Mouse (Mus musculus): Measurements from ENCODE around the gene Ccdc62. TPM values are rescaled to one million over a fixed set of nuclear protein-coding genes. Genes with fewer than 3 reads are reported as not detected.

Gene Ccdc62
- polyA plus RNA-seq, 1 experiment from 2014 or later: 7.1 TPM

DNA sequence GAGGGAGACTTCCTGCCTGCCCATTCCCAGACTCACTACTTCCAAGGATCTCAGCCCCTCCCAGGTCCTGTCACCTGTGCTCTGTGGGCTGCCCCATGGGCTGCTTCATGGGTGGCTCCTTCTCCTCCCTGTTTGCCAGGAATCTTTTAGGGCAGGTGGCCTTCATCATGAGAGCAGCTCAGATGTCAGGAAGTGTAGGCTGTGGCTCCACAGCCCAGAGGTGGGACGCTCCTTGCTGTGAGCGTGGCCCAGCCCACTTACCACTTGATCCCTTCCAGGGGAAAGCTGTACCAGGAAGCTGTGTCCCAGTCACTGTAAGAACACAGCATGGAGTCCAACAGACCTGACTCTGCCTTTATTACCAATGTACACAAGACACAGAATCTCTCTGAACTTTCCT, 56.4 kb downstream of the Ccdc62 start:
- peak; percentile 38 for DNase-seq (ENCODE audit: low spot score)

DNA sequence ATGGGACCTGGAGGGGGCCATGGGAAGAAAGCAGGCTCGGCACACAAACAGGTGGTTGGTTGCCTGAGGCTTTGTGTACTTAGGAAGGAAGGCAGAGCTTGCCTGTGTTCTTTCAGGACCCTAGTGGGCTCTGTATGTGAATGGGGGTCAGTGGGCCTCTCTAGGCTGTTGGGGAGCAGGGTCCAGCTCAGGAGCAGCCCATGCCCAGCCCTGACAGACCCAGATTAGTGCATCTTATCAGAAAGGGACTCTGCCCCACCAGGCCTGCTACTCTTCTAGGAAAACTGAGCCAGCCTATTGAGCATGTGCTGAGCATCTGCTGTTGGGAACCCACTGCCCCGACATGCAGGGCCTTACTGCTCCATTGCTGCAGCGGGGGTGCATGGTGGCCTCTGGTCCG, 57.0 kb downstream of the Ccdc62 start:
- no peak overlapping the region for H3K4me2 ChIP-seq (ENCODE audit: low read length)
- no peak overlapping the region for H3K9ac ChIP-seq (ENCODE audit: low read depth, low read length)
- H3K9me3 ChIP-seq (replicated peaks; ENCODE audit: low read length): no peaks in the 10 kb centered on the region
- ATAC-seq (replicated peaks; ENCODE audit: low FRiP score, low read depth) (no peak), DNase-seq (ENCODE audit: low spot score) (no peak)
- 74% methylated on average over 4 of the region's 4 CpGs for WGBS
- H3K27ac ChIP-seq: 0 out of 2 replicates have a peak overlapping the region, but pooled peaks have one; percentile 44
- no peak for TF ChIP-seq CTCF (IDR thresholded peaks at IDR 0.05; ENCODE audit: low read depth)
- 0 out of 2 replicates have a peak, but pooled peaks cover 6% of the 10 kb centered on the region for H3K36me3 ChIP-seq (ENCODE audit: insufficient read depth, low read length)
- 0 out of 2 replicates have a peak, but pooled peaks cover 3% of the 10 kb centered on the region for H3K4me1 ChIP-seq (replicated peaks; ENCODE audit: insufficient read depth, low read length)
- H3K4me3 ChIP-seq (replicated peaks; ENCODE audit: low read depth, low read length): no peak overlapping the region
- H3K27me3 ChIP-seq (ENCODE audit: insufficient read depth, low read length): no peaks in the 10 kb centered on the region

More for the DNA sequence above, 56.4 kb downstream of the Ccdc62 start:
- no peaks in the 10 kb centered on the region for H3K9me3 ChIP-seq (replicated peaks; ENCODE audit: low read length)
- ATAC-seq (replicated peaks; ENCODE audit: low FRiP score, low read depth): peak; percentile 18; the same call in 1 of the 2 replicates
- H3K27me3 ChIP-seq (ENCODE audit: insufficient read depth, low read length): no peaks in the 10 kb centered on the region
- H3K27ac ChIP-seq: 0 out of 2 replicates have a peak overlapping the region, but pooled peaks have one; percentile 13
- no peak overlapping the region for H3K4me2 ChIP-seq (ENCODE audit: low read length)
- H3K36me3 ChIP-seq (ENCODE audit: insufficient read depth, low read length): 0 out of 2 replicates have a peak, but pooled peaks cover 5% of the 10 kb centered on the region
- H3K9ac ChIP-seq (ENCODE audit: low read depth, low read length): no peak overlapping the region
- no peak for TF ChIP-seq CTCF (IDR thresholded peaks at IDR 0.05; ENCODE audit: low read depth)
- no peak overlapping the region for H3K4me3 ChIP-seq (replicated peaks; ENCODE audit: low read depth, low read length)
- 0 out of 2 replicates have a peak, but pooled peaks cover 3% of the 10 kb centered on the region for H3K4me1 ChIP-seq (replicated peaks; ENCODE audit: insufficient read depth, low read length)
- WGBS: 26% methylated on average over 2 of the region's 2 CpGs

DNA sequence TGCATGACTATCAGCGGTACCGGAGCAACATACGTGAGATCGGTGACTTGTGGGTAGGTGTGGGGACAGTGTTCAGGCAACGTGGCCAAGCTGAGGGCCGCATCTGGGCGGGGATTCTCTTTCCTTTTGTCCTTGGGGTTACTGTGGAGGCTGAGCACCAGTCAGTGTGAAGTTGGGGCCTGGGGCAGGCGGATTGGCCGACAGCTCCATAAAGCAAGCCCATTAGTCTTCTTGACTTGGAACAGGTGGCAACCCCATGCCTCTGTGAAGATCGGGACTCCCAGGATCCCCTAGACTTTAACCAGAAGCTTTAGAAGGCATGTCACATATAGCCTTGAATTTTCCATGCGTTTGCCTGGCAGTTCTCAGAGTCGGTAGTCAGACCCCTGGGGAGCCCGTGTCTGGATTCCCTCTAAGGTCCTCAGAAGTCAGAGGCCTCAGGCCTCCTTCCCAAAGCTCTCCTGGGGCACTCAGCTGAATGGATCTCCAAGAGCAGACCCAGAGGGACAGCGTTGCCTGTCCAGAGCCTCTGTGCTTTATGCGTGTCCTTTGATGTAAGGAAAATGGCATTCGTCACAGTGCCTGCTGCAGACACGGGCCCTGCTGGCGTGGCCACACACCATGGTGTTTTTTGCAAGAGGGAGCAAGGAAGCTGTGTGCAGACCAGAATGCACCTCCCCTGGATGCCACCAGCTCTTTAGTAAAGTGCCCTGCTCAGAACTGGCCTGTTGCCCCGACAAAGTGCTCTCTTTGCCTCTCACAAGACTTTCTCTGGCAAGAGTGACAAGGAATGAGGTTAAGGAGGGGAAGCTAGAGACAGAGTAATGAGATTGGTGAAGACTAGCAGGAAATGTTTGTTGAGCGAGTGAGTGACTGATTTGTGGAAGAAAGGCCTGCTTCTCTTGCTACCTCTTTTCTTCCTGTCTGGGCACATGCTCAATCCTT, 59.7 kb downstream of the Ccdc62 start:
- 0 out of 2 replicates have a peak, but pooled peaks cover 3% of the 10 kb centered on the region for H3K4me1 ChIP-seq (replicated peaks; ENCODE audit: insufficient read depth, low read length)
- H3K4me2 ChIP-seq (ENCODE audit: low read length): no peak overlapping the region
- H3K27ac ChIP-seq: no peak overlapping the region
- H3K9ac ChIP-seq (ENCODE audit: low read depth, low read length): no peak overlapping the region
- H3K9me3 ChIP-seq (replicated peaks; ENCODE audit: low read length): no peaks in the 10 kb centered on the region
- no peak for TF ChIP-seq CTCF (IDR thresholded peaks at IDR 0.05; ENCODE audit: low read depth)
- 0 out of 2 replicates have a peak, but pooled peaks cover 6% of the 10 kb centered on the region for H3K36me3 ChIP-seq (ENCODE audit: insufficient read depth, low read length)
- H3K27me3 ChIP-seq (ENCODE audit: insufficient read depth, low read length): no peaks in the 10 kb centered on the region
- no peak overlapping the region for H3K4me3 ChIP-seq (replicated peaks; ENCODE audit: low read depth, low read length)
- WGBS: 66% methylated on average over 20 of the region's 20 CpGs
- no peak for ATAC-seq (replicated peaks; ENCODE audit: low FRiP score, low read depth)
- no peak for DNase-seq (ENCODE audit: low spot score)

DNA sequence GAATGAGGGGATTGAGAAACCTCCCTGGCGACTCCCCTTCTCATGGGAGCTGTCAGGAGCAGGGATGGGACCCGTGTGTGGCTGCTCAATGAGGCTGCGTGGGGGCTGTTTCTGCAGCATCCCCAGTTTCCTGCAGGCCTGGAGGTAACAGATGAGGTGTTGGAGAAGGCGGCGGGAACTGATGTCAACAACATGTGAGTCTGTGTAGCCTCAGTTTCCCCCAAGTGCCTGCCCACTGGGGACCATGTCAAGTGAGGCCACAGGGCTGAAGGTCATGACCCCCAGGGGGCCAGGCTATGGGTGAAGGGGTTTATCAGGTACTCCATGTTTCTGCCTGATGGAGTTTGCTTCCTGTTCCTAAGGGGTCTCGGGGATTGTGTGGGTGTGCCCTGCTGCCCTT, 60.8 kb downstream of the Ccdc62 start:
- no peaks in the 10 kb centered on the region for H3K27me3 ChIP-seq (ENCODE audit: insufficient read depth, low read length)
- no peak overlapping the region for H3K4me3 ChIP-seq (replicated peaks; ENCODE audit: low read depth, low read length)
- ATAC-seq (replicated peaks; ENCODE audit: low FRiP score, low read depth) (no peak), DNase-seq (ENCODE audit: low spot score) (no peak)
- WGBS: 71% methylated on average over 6 of the region's 6 CpGs
- no peak overlapping the region for H3K4me2 ChIP-seq (ENCODE audit: low read length)
- H3K9ac ChIP-seq (ENCODE audit: low read depth, low read length): no peak overlapping the region
- H3K4me1 ChIP-seq (replicated peaks; ENCODE audit: insufficient read depth, low read length): 0 out of 2 replicates have a peak, but pooled peaks cover 3% of the 10 kb centered on the region
- H3K9me3 ChIP-seq (replicated peaks; ENCODE audit: low read length): no peaks in the 10 kb centered on the region
- TF ChIP-seq CTCF (IDR thresholded peaks at IDR 0.05; ENCODE audit: low read depth): no peak
- H3K27ac ChIP-seq: no peak overlapping the region
- H3K36me3 ChIP-seq (ENCODE audit: insufficient read depth, low read length): 0 out of 2 replicates have a peak, but pooled peaks cover 7% of the 10 kb centered on the region

DNA sequence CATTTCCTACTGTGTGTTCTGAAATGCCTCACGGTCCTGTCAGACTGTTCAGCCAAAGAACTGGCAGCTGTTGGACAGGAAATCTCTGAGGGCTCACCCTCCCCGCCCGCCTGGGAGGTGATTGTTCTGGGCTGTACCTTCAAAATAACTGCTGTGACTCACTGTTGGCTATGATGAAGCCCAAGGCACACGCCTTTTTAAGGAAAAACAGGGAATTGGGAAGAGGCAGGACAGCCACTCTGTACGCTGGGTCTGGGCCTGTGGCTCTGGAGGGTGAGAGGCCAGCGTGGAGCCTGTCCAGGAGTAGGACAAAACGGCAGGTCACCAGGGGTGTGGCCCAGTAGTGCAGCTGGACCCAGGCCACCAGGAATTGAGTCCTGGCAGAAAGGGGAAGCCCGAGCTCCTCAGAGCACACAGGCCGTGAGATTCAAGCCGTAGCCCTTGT, 61.7 kb downstream of the Ccdc62 start:
- 0 out of 2 replicates have a peak, but pooled peaks cover 10% of the 10 kb centered on the region for H3K36me3 ChIP-seq (ENCODE audit: insufficient read depth, low read length)
- no peak overlapping the region for H3K4me2 ChIP-seq (ENCODE audit: low read length)
- ATAC-seq (replicated peaks; ENCODE audit: low FRiP score, low read depth): no peak
- 0 out of 2 replicates have a peak overlapping the region, but pooled peaks have one; percentile 36 for H3K27ac ChIP-seq
- no peaks in the 10 kb centered on the region for H3K27me3 ChIP-seq (ENCODE audit: insufficient read depth, low read length)
- TF ChIP-seq CTCF (IDR thresholded peaks at IDR 0.05; ENCODE audit: low read depth): no peak
- H3K9me3 ChIP-seq (replicated peaks; ENCODE audit: low read length): no peaks in the 10 kb centered on the region
- 71% methylated on average over 10 of the region's 10 CpGs for WGBS
- no peak overlapping the region for H3K4me3 ChIP-seq (replicated peaks; ENCODE audit: low read depth, low read length)
- no peak overlapping the region for H3K9ac ChIP-seq (ENCODE audit: low read depth, low read length)
- DNase-seq (ENCODE audit: low spot score): peak; percentile 40
- H3K4me1 ChIP-seq (replicated peaks; ENCODE audit: insufficient read depth, low read length): no peaks in the 10 kb centered on the region

DNA sequence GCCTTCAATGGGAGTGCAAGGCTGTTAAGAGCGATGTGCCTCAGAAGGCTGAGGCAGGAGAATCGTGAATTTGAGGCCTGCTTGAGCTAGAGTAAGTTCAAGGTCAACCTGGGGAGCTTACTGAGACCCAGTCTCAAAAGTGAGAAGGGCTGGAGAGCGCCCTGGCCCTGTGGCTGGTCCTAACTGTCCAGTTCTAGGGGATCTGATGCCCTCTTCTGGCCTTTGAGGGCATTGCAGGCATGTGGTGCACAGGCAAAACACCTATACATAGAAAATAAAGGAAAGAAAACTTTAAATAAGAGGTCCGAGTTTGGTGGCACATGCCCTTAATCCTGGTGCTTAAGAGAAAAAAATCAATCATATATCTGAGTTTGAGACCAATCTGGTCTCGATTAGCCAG, 62.3 kb downstream of the Ccdc62 start:
- ATAC-seq (replicated peaks; ENCODE audit: low FRiP score, low read depth) (peak; percentile 38; the same call in 1 of the 2 replicates), DNase-seq (ENCODE audit: low spot score) (peak; percentile 86)
- Histone ChIP-seq H3K9me3 (replicated peaks; ENCODE audit: low read length) (no peaks in the 10 kb centered on the region), H3K4me3 (replicated peaks; ENCODE audit: low read depth, low read length) (no peak overlapping the region), H3K9ac (ENCODE audit: low read depth, low read length) (no peak overlapping the region), H3K4me2 (ENCODE audit: low read length) (no peak overlapping the region), H3K36me3 (ENCODE audit: insufficient read depth, low read length) (0 out of 2 replicates have a peak, but pooled peaks cover 10% of the 10 kb centered on the region), H3K27me3 (ENCODE audit: insufficient read depth, low read length) (no peaks in the 10 kb centered on the region), H3K4me1 (replicated peaks; ENCODE audit: insufficient read depth, low read length) (no peaks in the 10 kb centered on the region), H3K27ac (0 out of 2 replicates have a peak overlapping the region, but pooled peaks have one; percentile 21)
- peak; percentile 95 for TF ChIP-seq CTCF (IDR thresholded peaks at IDR 0.05; ENCODE audit: low read depth)
- WGBS: 36% methylated on average over 5 of the region's 5 CpGs

Measured in kidney, postnatal 0 days (tissue).